Mouse (Mus musculus): ENCODE measurements at regions not wholly inside any gene's neighbourhood (a gene's known extent, or its start where the extent isn't known, plus 50 kb on each side); places are given as distances from the start of the nearest gene placed in this dataset.

DNA sequence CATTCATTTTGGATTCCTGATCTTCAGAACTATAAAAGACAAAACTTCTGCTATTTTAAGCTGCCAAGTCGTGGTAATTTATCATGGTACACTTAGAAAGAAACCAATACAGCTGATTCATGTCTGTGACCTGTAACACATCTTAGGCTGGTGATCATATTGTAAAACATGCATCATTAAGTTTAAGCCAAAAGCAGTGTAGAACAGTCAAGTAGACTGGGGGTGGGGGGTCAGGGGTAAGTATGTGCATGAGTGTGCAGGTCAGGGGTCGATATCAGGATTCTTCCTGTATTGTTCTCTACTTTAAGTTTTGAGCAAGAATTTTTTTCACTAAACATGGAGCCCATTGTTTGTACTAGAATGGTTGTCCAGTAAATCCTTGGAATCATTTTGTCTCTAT is 160.7 kb downstream of the Calcrl start:
- TF ChIP-seq CTCF (IDR thresholded peaks at IDR 0.05 in 2 of 3, conservative IDR thresholded peaks at IDR 0.05 in 1 of 3; ENCODE audit: control insufficient read depth in 1 of 3, insufficient read depth in 1 of 3, low read depth in 2 of 3, low read length in 3 of 3, poor library complexity in 1 of 3, severe bottlenecking in 1 of 3) (no peak), TBP (IDR thresholded peaks at IDR 0.05; ENCODE audit: low read depth, low read length) (no peak), MAFK (IDR thresholded peaks at IDR 0.05; ENCODE audit: borderline replicate concordance, low read depth, low read length) (no peak)

All from MEL (cell line).